Mouse (Mus musculus) brain, embryonic 14.5 days (tissue): ENCODE measurements around the gene Gm48551.

Experiments
- CTCF ChIP-seq: fragments of 200-500 bp; IDR thresholded peaks from 2 replicates; pipeline ENCODE4 v1.5.1; 2012; ENCODE audit warnings: inconsistent platforms, mild to moderate bottlenecking, moderate library complexity, borderline replicate concordance; ENCODE audit not compliant: insufficient read depth, insufficient read length; ENCODE audit errors: extremely low read depth
- POLR2A ChIP-seq: fragments of 200-500 bp; IDR thresholded peaks from 2 replicates; pipeline ENCODE4 v1.6.1; 2012; ENCODE audit warnings: mild to moderate bottlenecking, inconsistent platforms, borderline replicate concordance; ENCODE audit not compliant: poor library complexity, insufficient read depth, insufficient read length, severe bottlenecking; ENCODE audit errors: extremely low read depth

DNA sequence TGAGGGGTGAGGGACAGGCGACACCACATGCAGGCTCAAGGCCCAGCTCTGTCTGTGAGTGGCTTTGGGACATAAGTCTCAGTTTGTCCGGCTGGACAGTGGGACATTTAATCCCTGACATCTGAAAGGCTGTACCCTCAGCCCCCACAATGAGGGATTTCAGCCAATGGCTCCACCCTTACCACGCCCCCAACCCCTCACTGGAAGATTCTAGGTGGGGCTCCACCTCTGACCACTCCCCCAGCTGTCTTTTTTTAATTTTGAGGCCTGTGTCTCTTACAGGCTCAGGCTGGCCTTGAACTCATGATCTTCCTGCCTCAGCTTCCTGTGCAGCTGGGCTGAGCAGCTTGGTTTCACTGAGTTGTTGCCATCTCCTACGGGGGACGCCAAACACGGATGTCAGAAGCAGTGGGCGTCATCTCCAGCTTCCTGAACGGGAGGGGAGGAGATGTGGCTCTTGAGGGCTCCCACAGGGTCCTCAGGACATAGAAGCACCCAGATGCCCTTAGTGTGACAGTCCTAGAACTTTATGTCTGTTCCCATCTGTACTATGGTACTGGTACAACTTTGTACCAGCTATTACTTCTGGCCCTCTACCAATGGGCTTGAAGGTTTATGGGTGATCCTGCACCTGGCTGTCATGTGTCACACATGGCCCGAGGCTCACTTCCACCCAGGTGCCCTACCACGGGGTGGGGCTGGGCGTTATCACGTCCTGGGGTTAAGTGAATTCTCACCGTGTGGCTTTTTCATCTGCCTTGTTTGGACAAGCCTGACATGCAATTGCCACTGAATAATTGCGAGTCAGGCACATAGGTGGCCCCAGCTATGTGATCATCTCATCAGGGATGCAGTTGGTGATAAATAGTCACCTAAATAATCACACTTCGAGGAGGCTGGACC is 50.3 kb downstream of the Gm48551 start:
- TF ChIP-seq CTCF: no peak
- no peak for TF ChIP-seq POLR2A
